Mouse (Mus musculus) stomach, embryonic 14.5 days (tissue): ENCODE data around the gene Spem1. TPM values are rescaled to one million over a fixed set of nuclear protein-coding genes. Genes with fewer than 3 reads are reported as not detected.
"Not testable (repeated sequence)": the region's sequence is repeated elsewhere in the genome, so short reads cannot be mapped to it uniquely, and the experiment has no call there.

ENCODE experiments used
- ATAC-seq: fragments of 200-750 bp; cut with Nextera tagmentation; 2 replicates; pipeline ENCODE4 v1.8.0; 2017; ENCODE audit warnings: low read depth, moderate TSS enrichment; ENCODE audit not compliant: insufficient number of reproducible peaks, insufficient read depth, low FRiP score
- H3K27ac ChIP-seq: fragments of 300-500 bp; sonication (generic); 2 replicates; pipeline ENCODE4 v1.5.1; 2014; ENCODE audit warnings: mild to moderate bottlenecking, low read length, moderate library complexity, mixed read lengths
- H3K27me3 ChIP-seq: fragments of 300-500 bp; sonication (generic); 2 replicates; pipeline ENCODE4 v1.6.1; 2014; ENCODE audit warnings: low read length, control low read depth, mixed read lengths; ENCODE audit not compliant: control insufficient read depth, insufficient read depth
- H3K36me3 ChIP-seq: fragments of 300-500 bp; sonication (generic); 2 replicates; pipeline ENCODE4 v1.6.1; 2014; ENCODE audit warnings: mild to moderate bottlenecking, control low read depth, low read length, moderate library complexity, mixed read lengths; ENCODE audit not compliant: control insufficient read depth, insufficient read depth
- H3K4me1 ChIP-seq: fragments of 300-500 bp; sonication (generic); 2 replicates; pipeline ENCODE4 v1.6.1; 2014; ENCODE audit warnings: low read length, control low read depth, mixed read lengths; ENCODE audit not compliant: control insufficient read depth, insufficient read depth
- H3K4me2 ChIP-seq: fragments of 300-500 bp; sonication (generic); replicated peaks from 2 replicates; pipeline ENCODE4 v1.6.1; 2014; ENCODE audit warnings: low read depth, low read length, control low read depth
- H3K4me3 ChIP-seq: fragments of 300-500 bp; sonication (generic); 2 replicates; pipeline ENCODE4 v1.5.1; 2014; ENCODE audit warnings: low read depth, low read length, control low read depth
- H3K9ac ChIP-seq: fragments of 300-500 bp; sonication (generic); replicated peaks from 2 replicates; pipeline ENCODE4 v1.6.1; 2014; ENCODE audit warnings: low read depth, mild to moderate bottlenecking, control low read depth, low read length, moderate library complexity, mixed read lengths
- H3K9me3 ChIP-seq: fragments of 300-500 bp; sonication (generic); 2 replicates; pipeline ENCODE4 v1.6.1; 2016; ENCODE audit warnings: low read depth, low read length, control low read depth; ENCODE audit not compliant: control insufficient read depth
- WGBS: fragments of 180-500 bp; shearing (Covaris S2); extraction: QIAGEN DNeasy Blood & Tissue Kit; methylation state at CpG from one replicate; pipeline ENCODE4 v1.1.7; 2014; 5-methylcytosine and 5-hydroxymethylcytosine counted together
- polyA plus RNA-seq: library from polyadenylated mRNA; unstranded; fragments of >200 nt; fragmentation: Nextera tagmentation; extraction: Ambion mirVana; gene quantifications from 2 replicates; pipeline ENCODE4 v1.2.1, GENCODE M21; 2014

Gene Spem1
- polyA plus RNA-seq, result 0.41 TPM in 1 of 2 replicates, not detected in the other

GRCm38 (mm10) chr11:69822080-69822479 lies at the start of gene Spem1:
Gene Spem1, minus strand, starts transcription at chr11:69822180.
- H3K9ac ChIP-seq, result no peak within 1 kb of the TSS
- peaks cover 22% of the 10 kb centered on the region for H3K36me3 ChIP-seq
- ATAC-seq, result no peak
- no peaks in the 10 kb centered on the region for H3K27me3 ChIP-seq
- 80% methylated on average over 3 of the region's 3 CpGs for WGBS
- no peak within 1 kb of the TSS for H3K27ac ChIP-seq
- peaks cover 3% of the 10 kb centered on the region; the same call in 1 of the 2 replicates for H3K9me3 ChIP-seq
- H3K4me3 ChIP-seq, result no peak within 1 kb of the TSS
- H3K4me2 ChIP-seq, result no peak within 1 kb of the TSS
- H3K4me1 ChIP-seq, result no peaks in the 10 kb centered on the region

- Histone ChIP-seq H3K4me2 (no peak overlapping the region), H3K36me3 (no peaks in the 10 kb centered on the region), H3K4me3 (no peak overlapping the region), H3K4me1 (peaks cover under 1% of the 10 kb centered on the region; the same call in 1 of the 2 replicates), H3K27ac (no peak overlapping the region), H3K9ac (no peak overlapping the region), H3K9me3 (no peaks in the 10 kb centered on the region), H3K27me3 (no peaks in the 10 kb centered on the region)
- ATAC-seq, result no peak
- WGBS, result 78% methylated on average over 2 of the region's 2 CpGs
Measured at GRCm38 (mm10) chr11:69870289-69871069, 48.5 kb upstream of the Spem1 start.

- Histone ChIP-seq H3K4me3 (no peak overlapping the region), H3K4me1 (no peaks in the 10 kb centered on the region), H3K36me3 (no peaks in the 10 kb centered on the region), H3K4me2 (no peak overlapping the region), H3K9ac (no peak overlapping the region), H3K9me3 (no peaks in the 10 kb centered on the region), H3K27ac (no peak overlapping the region), H3K27me3 (no peaks in the 10 kb centered on the region)
- no peak for ATAC-seq
- WGBS, result 63% methylated on average over 9 of the region's 9 CpGs
Measured at GRCm38 (mm10) chr11:69867335-69867734, 45.4 kb upstream of the Spem1 start.

- 84% methylated on average over 9 of the region's 9 CpGs for WGBS
- Histone ChIP-seq H3K9ac (no peak overlapping the region), H3K27ac (no peak overlapping the region), H3K4me1 (no peaks in the 10 kb centered on the region), H3K4me3 (no peak overlapping the region), H3K36me3 (no peaks in the 10 kb centered on the region), H3K9me3 (no peaks in the 10 kb centered on the region), H3K27me3 (no peaks in the 10 kb centered on the region), H3K4me2 (no peak overlapping the region)
- no peak for ATAC-seq
Measured at GRCm38 (mm10) chr11:69865561-69865960, 43.6 kb upstream of the Spem1 start.

GRCm38 (mm10) chr11:69864138-69864860 lies 42.3 kb upstream of the Spem1 start:
- no peak overlapping the region for H3K4me3 ChIP-seq
- H3K27me3 ChIP-seq, result no peaks in the 10 kb centered on the region
- no peak overlapping the region for H3K27ac ChIP-seq
- no peaks in the 10 kb centered on the region for H3K36me3 ChIP-seq
- H3K4me2 ChIP-seq, result no peak overlapping the region
- no peaks in the 10 kb centered on the region for H3K4me1 ChIP-seq
- no peak for ATAC-seq
- H3K9ac ChIP-seq, result no peak overlapping the region
- no peaks in the 10 kb centered on the region for H3K9me3 ChIP-seq
- WGBS, result 52% methylated on average over 8 of the region's 8 CpGs

GRCm38 (mm10) chr11:69863729-69864128 lies 41.7 kb upstream of the Spem1 start:
- WGBS, result 66% methylated on average over 3 of the region's 3 CpGs
- not testable (repeated sequence) for H3K36me3 ChIP-seq, ATAC-seq, H3K4me1 ChIP-seq, H3K9ac ChIP-seq, H3K4me3 ChIP-seq, H3K4me2 ChIP-seq, H3K27me3 ChIP-seq, H3K27ac ChIP-seq, H3K9me3 ChIP-seq

- 16% methylated on average over 30 of the region's 30 CpGs for WGBS
- ATAC-seq, result peak; percentile 83
- 0 out of 2 replicates have a peak, but pooled peaks cover 4% of the 10 kb centered on the region for H3K27me3 ChIP-seq
- H3K4me2 ChIP-seq, result peak within 1 kb of the TSS; percentile 35
- no peaks in the 10 kb centered on the region for H3K9me3 ChIP-seq
- peak within 1 kb of the TSS; percentile 27 for H3K4me3 ChIP-seq
- no peaks in the 10 kb centered on the region for H3K4me1 ChIP-seq
- H3K9ac ChIP-seq, result peak within 1 kb of the TSS; percentile 28; the same call in 1 of the 2 replicates
- no peaks in the 10 kb centered on the region for H3K36me3 ChIP-seq
- H3K27ac ChIP-seq, result peak within 1 kb of the TSS; percentile 63; the same call in 1 of the 2 replicates
Measured at GRCm38 (mm10) chr11:69858113-69858998, 36.4 kb upstream of the Spem1 start, which contains the start of gene Tnk1. Gene Tnk1, minus strand, starts transcription at chr11:69858730.

GRCm38 (mm10) chr11:69855347-69855746 lies 33.4 kb upstream of the Spem1 start:
- no peak for ATAC-seq
- no peak overlapping the region for H3K9ac ChIP-seq

More at GRCm38 (mm10) chr11:69855347-69855746, 33.4 kb upstream of the Spem1 start:
- Histone ChIP-seq H3K9me3 (no peaks in the 10 kb centered on the region), H3K27ac (no peak overlapping the region), H3K4me1 (no peaks in the 10 kb centered on the region), H3K4me3 (no peak overlapping the region), H3K27me3 (0 out of 2 replicates have a peak, but pooled peaks cover 4% of the 10 kb centered on the region), H3K4me2 (no peak overlapping the region), H3K36me3 (peaks cover 15% of the 10 kb centered on the region; the same call in 1 of the 2 replicates)
- WGBS, result 35% methylated on average over 16 of the region's 16 CpGs
